Mouse (Mus musculus) limb, embryonic 12.5 days (tissue): ENCODE results near the gene Sema3b. TPM values are rescaled to one million over a fixed set of nuclear protein-coding genes. Genes with fewer than 3 reads are reported as not detected.

ENCODE experiments used
- ATAC-seq: fragments of 200-750 bp; cut with Nextera tagmentation; 2 replicates; pipeline ENCODE4 v1.8.0; 2017; ENCODE audit warnings: low read depth, moderate TSS enrichment; ENCODE audit not compliant: insufficient number of reproducible peaks, insufficient read depth, low FRiP score, low TSS enrichment
- H3K27ac ChIP-seq: fragments of 300-500 bp; sonication (generic); 2 replicates; pipeline ENCODE4 v1.5.1; 2016; ENCODE audit warnings: mild to moderate bottlenecking, moderate library complexity
- H3K27me3 ChIP-seq: fragments of 300-500 bp; sonication (generic); 2 replicates; pipeline ENCODE4 v1.6.1; 2016; ENCODE audit warnings: mild to moderate bottlenecking, moderate library complexity
- H3K36me3 ChIP-seq: fragments of 300-500 bp; sonication (generic); 2 replicates; pipeline ENCODE4 v1.6.1; 2016; ENCODE audit warnings: mild to moderate bottlenecking, moderate library complexity
- H3K4me1 ChIP-seq: fragments of 300-500 bp; sonication (generic); replicated peaks from 2 replicates; pipeline ENCODE4 v1.6.1; 2016
- H3K4me2 ChIP-seq: fragments of 300-500 bp; sonication (generic); 2 replicates; pipeline ENCODE4 v1.6.1; 2016; ENCODE audit warnings: mild to moderate bottlenecking, moderate library complexity
- H3K4me3 ChIP-seq: fragments of 300-500 bp; sonication (generic); replicated peaks from 2 replicates; pipeline ENCODE4 v1.5.1; 2016; ENCODE audit warnings: mild to moderate bottlenecking
- H3K9ac ChIP-seq: fragments of 300-500 bp; sonication (generic); replicated peaks from 2 replicates; pipeline ENCODE4 v1.6.1; 2016; ENCODE audit warnings: mild to moderate bottlenecking, moderate library complexity
- H3K9me3 ChIP-seq: fragments of 300-500 bp; sonication (generic); 2 replicates; pipeline ENCODE4 v1.6.1; 2016; ENCODE audit warnings: mild to moderate bottlenecking, moderate library complexity
- WGBS: fragments of 180-500 bp; shearing (Covaris S2); methylation state at CpG from one replicate; pipeline ENCODE4 v1.1.7; 2016; 5-methylcytosine and 5-hydroxymethylcytosine counted together
- polyA plus RNA-seq: library from polyadenylated mRNA; unstranded; fragments of >200 nt; fragmentation: Nextera tagmentation; extraction: Ambion mirVana; gene quantifications from 2 replicates; pipeline ENCODE4 v1.2.1, GENCODE M21; 2016

The Sema3b gene
- polyA plus RNA-seq, 1 experiment from 2014 or later, result 8.1 TPM

DNA sequence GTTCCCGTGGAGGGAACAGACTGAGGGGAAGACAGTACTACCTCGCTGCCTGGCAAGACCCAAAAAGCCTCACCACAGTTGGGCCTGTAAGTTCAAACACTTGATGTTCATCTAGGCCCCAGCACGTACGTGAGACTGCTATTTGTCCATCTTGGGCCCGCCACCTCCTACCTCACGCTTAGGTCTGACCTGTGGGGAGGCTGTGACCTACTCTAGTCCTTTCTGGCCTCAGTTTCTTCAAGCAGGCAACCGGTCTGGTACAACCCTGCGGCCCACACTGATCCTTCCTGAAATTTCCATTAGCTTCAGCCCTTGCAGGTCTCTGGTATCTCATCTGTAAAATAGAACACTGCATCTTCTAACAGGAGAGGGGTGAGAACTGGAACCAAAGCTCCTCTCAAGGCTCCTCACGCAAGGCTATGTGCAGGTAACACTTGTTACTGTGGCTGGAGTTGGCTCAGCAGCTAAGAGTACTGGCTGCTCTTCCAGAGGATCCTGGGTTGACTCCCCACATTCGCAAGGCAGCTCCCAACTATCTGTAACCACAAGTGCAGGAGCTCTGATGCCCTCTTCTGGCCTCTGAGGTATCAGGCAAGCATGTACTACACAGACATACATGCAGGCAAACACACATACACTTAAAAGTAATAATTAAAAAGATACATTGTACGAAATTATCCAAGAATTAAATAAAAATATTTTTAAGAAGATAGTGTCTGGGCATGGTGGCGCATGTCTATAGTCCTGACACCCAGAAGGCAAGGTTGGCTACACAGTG is 16.5 kb upstream of the Sema3b start:
- Histone ChIP-seq H3K9me3 (no peaks in the 10 kb centered on the region), H3K27ac (peak overlapping the region; percentile 94; the same call in 1 of the 2 replicates), H3K27me3 (no peaks in the 10 kb centered on the region), H3K4me2 (no peak overlapping the region), H3K9ac (no peak overlapping the region), H3K36me3 (peaks cover 67% of the 10 kb centered on the region), H3K4me3 (no peak overlapping the region), H3K4me1 (peaks cover 47% of the 10 kb centered on the region)
- no peak for ATAC-seq
- 93% methylated on average over 12 of the region's 12 CpGs for WGBS

- no peaks in the 10 kb centered on the region for H3K9me3 ChIP-seq
- H3K4me2 ChIP-seq, result no peak overlapping the region
- whole genome bisulfite sequencing, result 90% methylated on average over 3 of the region's 3 CpGs
- no peak overlapping the region for H3K4me3 ChIP-seq
- H3K27me3 ChIP-seq, result no peaks in the 10 kb centered on the region
- H3K4me1 ChIP-seq, result peaks cover 41% of the 10 kb centered on the region
- no peak overlapping the region for H3K9ac ChIP-seq
- peaks cover 73% of the 10 kb centered on the region for H3K36me3 ChIP-seq
- ATAC-seq, result no peak
- peak overlapping the region; percentile 53; the same call in 1 of the 2 replicates for H3K27ac ChIP-seq
Measured at GRCm38 (mm10) chr9:107624951-107625350, 15.9 kb upstream of the Sema3b start.

- Histone ChIP-seq H3K9me3 (no peaks in the 10 kb centered on the region), H3K4me2 (no peak overlapping the region), H3K36me3 (peaks cover 77% of the 10 kb centered on the region), H3K4me1 (peaks cover 39% of the 10 kb centered on the region), H3K27ac (peak overlapping the region; percentile 53; the same call in 1 of the 2 replicates), H3K4me3 (no peak overlapping the region), H3K27me3 (no peaks in the 10 kb centered on the region), H3K9ac (no peak overlapping the region)
- ATAC-seq, result no peak
- WGBS, result 81% methylated on average over 5 of the region's 5 CpGs
Measured at GRCm38 (mm10) chr9:107624539-107624938, 15.5 kb upstream of the Sema3b start.

DNA sequence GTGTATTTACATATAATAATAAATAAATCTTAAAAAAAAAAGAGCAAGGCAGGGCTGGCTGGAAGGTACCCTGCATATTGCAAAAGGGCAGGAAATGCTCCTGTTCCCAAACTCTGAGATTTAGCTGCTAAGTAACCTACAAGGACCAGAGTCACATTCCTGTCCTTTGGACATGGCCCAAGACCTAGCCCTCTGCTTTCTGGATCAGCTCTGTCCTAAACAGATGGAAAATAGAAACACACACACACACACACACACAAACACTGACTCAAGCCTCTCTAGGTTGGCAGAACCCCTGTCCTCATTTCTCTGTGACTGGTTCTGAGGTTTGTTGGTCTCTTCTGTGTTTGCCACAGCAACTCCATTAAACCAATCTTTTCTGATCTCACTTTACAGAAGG is 11.9 kb upstream of the Sema3b start:
- Histone ChIP-seq H3K4me3 (no peak overlapping the region), H3K9me3 (no peaks in the 10 kb centered on the region), H3K4me1 (peaks cover 4% of the 10 kb centered on the region; the same call in 1 of the 2 replicates), H3K4me2 (no peak overlapping the region), H3K36me3 (peaks cover 87% of the 10 kb centered on the region), H3K9ac (no peak overlapping the region), H3K27me3 (no peaks in the 10 kb centered on the region), H3K27ac (no peak overlapping the region)
- ATAC-seq, result no peak

GRCm38 (mm10) chr9:107619546-107619879 is 10.5 kb upstream of the Sema3b start:
- Histone ChIP-seq H3K36me3 (peaks cover 87% of the 10 kb centered on the region), H3K27me3 (no peaks in the 10 kb centered on the region), H3K9me3 (no peaks in the 10 kb centered on the region), H3K4me2 (no peak overlapping the region), H3K4me3 (no peak overlapping the region), H3K4me1 (0 out of 2 replicates have a peak, but pooled peaks cover 3% of the 10 kb centered on the region), H3K9ac (no peak overlapping the region), H3K27ac (no peak overlapping the region; the same call in 1 of the 2 replicates)
- 81% methylated on average over 13 of the region's 13 CpGs for WGBS
- ATAC-seq, result no peak

DNA sequence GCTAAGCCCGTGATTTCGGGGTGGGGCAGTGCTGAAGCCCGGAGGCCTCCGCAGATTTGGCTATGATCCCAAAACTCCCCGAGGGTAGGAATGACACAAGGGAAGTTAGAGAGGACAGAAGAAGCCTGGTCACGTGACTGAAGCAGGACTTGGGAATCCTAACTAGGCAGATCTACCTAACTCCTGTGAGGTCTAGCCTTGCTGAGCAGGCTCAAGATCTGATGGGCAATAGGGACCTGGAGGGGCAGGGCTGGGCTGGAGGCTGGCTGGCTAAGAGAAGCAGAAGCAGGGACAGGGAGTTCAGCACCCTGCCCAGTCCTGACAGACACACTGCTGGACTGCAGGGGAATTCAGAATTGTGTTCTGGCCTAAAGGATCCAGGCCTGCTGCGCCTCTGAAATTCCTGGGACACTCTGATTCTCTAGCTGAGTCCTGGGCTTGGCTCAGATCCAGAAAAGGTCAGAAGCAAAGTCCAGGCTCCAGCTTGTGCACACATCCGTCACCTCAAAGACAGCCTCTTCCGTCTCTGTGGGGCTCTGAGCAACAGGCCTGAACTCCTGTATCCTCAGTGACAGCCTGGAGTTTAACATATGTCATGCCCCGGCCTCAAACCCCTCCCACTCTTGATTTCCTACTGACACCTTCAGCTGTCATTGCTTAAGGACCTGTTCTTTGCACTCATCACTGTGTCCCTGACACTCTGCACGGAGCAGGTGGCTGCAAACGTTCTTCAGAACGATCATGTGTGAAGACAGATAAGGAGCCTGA is 9.9 kb upstream of the Sema3b start:
- H3K27me3 ChIP-seq, result no peaks in the 10 kb centered on the region
- H3K27ac ChIP-seq, result no peak overlapping the region; the same call in 1 of the 2 replicates
- H3K9me3 ChIP-seq, result no peaks in the 10 kb centered on the region
- ATAC-seq, result no peak
- H3K4me3 ChIP-seq, result no peak overlapping the region
- H3K4me1 ChIP-seq, result 0 out of 2 replicates have a peak, but pooled peaks cover 3% of the 10 kb centered on the region
- no peak overlapping the region for H3K9ac ChIP-seq
- 73% methylated on average over 13 of the region's 13 CpGs for WGBS
- no peak overlapping the region for H3K4me2 ChIP-seq
- H3K36me3 ChIP-seq, result peaks cover 87% of the 10 kb centered on the region

GRCm38 (mm10) chr9:107618098-107618497 is 9.1 kb upstream of the Sema3b start:
- no peak overlapping the region for H3K9ac ChIP-seq
- 94% methylated on average over 6 of the region's 6 CpGs for whole genome bisulfite sequencing
- no peaks in the 10 kb centered on the region for H3K9me3 ChIP-seq
- no peak overlapping the region for H3K4me2 ChIP-seq
- H3K36me3 ChIP-seq, result peaks cover 85% of the 10 kb centered on the region
- H3K27ac ChIP-seq, result no peak overlapping the region
- H3K4me3 ChIP-seq, result no peak overlapping the region
- peaks cover 6% of the 10 kb centered on the region; the same call in 1 of the 2 replicates for H3K4me1 ChIP-seq
- H3K27me3 ChIP-seq, result no peaks in the 10 kb centered on the region
- no peak for ATAC-seq

DNA sequence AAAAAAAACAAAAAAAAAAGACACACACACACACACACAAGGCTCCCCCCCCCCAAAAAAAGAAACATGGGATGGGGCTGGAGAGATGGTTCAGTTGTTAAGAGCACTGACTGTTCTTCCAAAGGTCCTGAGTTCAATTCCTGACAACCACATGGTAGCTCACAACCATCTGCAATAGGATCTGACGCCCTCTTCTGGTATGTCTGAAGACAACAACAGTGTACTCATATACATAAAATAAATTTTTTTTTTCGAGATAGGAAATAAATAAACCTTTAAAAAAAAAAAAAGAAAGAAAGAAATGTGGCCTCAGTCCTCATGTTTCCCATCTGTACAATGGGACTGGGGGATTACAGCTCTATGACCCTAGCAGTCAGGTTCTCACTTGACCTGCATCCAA is 8.4 kb upstream of the Sema3b start:
- H3K36me3 ChIP-seq, result peaks cover 79% of the 10 kb centered on the region
- no peak overlapping the region for H3K9ac ChIP-seq
- ATAC-seq, result no peak
- H3K9me3 ChIP-seq, result no peaks in the 10 kb centered on the region
- no peak overlapping the region for H3K4me3 ChIP-seq
- H3K27ac ChIP-seq, result no peak overlapping the region
- no peak overlapping the region for H3K4me2 ChIP-seq
- H3K27me3 ChIP-seq, result no peaks in the 10 kb centered on the region
- 79% methylated on average over 2 of the region's 2 CpGs for WGBS
- peaks cover 9% of the 10 kb centered on the region; the same call in 1 of the 2 replicates for H3K4me1 ChIP-seq

DNA sequence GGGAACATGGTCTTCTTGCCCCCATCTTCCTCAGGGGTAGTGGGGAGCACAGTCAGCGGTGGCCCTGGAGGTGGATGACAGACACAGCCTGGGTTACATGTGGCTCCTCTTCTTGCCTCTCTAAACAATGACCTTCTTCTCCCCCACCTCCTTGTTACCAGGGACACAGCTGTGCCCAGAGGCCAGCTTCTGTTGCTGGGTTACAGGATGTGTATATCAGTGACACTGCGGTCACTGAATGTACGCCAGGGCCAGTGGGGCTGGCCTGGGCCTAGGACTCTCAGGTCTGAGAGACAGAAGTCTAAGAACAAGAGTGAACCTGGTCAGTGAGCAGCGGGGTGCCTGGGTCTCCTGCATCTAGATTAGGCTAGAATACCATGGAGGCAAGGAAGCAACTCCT is 6.0 kb upstream of the Sema3b start:
- no peak overlapping the region for H3K4me2 ChIP-seq
- no peak overlapping the region for H3K4me3 ChIP-seq
- H3K9ac ChIP-seq, result no peak overlapping the region
- peaks cover 65% of the 10 kb centered on the region for H3K36me3 ChIP-seq
- 87% methylated on average over 4 of the region's 4 CpGs for whole genome bisulfite sequencing
- H3K27me3 ChIP-seq, result no peaks in the 10 kb centered on the region
- H3K9me3 ChIP-seq, result no peaks in the 10 kb centered on the region
- no peak overlapping the region for H3K27ac ChIP-seq
- no peak for ATAC-seq
- peaks cover 33% of the 10 kb centered on the region for H3K4me1 ChIP-seq

- no peaks in the 10 kb centered on the region for H3K9me3 ChIP-seq
- H3K9ac ChIP-seq, result peak overlapping the region; percentile 45
- H3K4me1 ChIP-seq, result peaks cover 49% of the 10 kb centered on the region
- WGBS, result 12% methylated on average over 12 of the region's 12 CpGs
- ATAC-seq, result no peak; the same call in 1 of the 2 replicates
- H3K27me3 ChIP-seq, result no peaks in the 10 kb centered on the region
- H3K4me3 ChIP-seq, result peak overlapping the region; percentile 39
- peak overlapping the region; percentile 70 for H3K4me2 ChIP-seq
- H3K36me3 ChIP-seq, result peaks cover 46% of the 10 kb centered on the region
- H3K27ac ChIP-seq, result peak overlapping the region; percentile 91
Measured at GRCm38 (mm10) chr9:107612945-107613569, 4.0 kb upstream of the Sema3b start.
